Mouse (Mus musculus): ENCODE data around the gene Plekha7.

The Plekha7 gene

DNA sequence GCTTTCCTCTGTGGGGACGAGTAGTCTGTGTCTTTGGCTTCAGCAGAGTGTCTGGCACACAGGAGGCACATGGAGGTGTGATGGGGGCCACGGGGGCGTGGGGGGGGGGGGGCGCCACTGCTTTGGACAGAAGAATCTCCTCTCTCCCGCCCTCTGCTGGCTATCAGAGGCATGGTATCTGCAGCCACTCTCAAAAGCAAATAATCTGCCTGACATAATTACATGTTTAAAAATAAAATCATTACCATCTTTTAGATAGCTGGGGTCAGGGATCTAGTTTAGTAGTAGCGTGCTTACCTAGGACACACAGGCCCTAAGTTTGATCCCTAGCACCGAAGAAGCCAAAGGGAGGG is 60.8 kb downstream of the Plekha7 start:
- DNase-seq = peak; percentile 68 to 81

GRCm38 (mm10) chr7:116246696-116247376 is 61.3 kb downstream of the Plekha7 start:
- no peak for DNase-seq

DNA sequence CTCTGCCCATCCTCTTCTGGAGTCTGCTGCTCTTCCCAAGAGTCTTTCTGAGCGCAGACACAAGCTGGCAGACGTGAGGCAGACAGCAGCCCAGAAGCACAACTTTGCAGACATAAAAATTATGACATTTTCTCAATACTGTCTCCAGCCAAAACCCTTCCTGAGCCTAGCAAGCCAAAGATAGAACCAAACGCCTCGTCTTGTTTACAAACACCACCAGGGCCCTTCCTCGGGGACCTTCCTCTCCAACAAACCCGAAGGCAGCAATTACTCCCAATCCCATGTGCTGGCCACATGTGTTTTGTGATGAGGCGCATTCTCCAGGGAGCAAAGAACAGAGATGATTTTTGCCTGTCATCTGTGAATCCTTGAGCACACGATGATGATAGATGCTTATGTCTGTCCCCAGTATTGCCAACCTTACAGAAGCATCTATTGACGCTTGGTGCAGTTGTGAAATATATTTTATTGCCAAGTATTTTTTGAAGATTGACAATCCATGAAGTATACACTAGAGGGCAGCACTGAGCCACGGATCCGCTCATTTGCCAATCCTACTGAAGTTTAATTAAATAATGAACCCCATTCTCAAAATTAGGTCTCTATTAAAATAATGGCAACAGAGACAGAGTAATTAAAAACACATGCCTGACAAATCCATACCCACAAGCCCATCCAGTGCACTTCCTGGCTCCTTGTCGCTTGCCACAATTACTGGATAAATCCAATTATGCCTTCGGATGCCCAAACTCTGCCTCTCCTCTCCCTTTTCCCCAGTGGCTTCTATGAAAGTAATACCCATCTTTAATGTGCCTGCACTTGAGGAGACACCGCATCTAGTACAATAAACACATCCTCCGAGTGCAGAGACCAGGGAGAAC is 62.1 kb downstream of the Plekha7 start:
- peak; percentile 38 to 58 for DNase-seq

- peak in 1 of 2 experiments; percentile 40 for DNase-seq
These were observed 63.6 kb downstream of the Plekha7 start for GRCm38 (mm10) chr7:116244302-116245165.

- no peak for DNase-seq
These were observed 65.4 kb downstream of the Plekha7 start for GRCm38 (mm10) chr7:116242810-116243209.

DNA sequence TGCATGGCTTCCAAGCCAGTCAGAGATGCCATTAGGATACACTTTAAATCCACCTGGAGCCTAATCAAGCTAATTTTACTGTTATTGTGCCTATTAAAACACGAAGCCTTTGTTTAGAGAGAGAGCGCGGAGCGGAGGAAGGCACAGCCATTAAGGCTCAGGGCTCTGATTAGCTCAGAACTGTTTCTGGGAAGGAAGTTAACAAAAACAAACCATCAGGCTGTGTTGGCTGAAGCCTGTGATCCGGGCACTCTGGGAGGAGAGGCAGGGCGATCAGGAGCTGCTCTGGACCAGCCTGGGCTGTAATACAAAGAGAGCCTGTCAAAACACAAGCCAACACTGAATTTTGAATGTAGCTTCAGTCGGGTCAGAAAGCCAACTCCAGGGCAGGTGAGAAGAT is 66.6 kb downstream of the Plekha7 start:
- no peak for DNase-seq

GRCm38 (mm10) chr7:116240791-116241474 is 67.2 kb downstream of the Plekha7 start:
- no peak for DNase-seq

DNA sequence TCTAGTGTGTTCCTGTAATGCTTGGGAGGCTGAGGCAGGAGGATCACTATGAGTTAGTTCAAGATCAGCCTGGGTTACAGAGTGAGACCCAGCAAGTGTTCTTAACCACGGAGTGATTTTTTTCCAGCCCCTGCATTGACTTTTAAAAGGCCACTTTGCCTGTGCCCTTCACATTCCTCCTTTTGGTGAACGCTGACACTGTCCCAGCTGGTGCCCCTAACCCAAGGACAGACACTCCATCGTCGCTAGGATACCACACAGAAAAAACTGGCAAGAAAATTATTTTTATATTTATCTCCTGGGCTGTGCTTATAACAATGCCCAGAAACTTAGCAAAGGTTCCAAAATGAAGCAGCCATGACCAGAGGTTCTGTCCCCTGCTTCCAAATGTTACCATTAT is 67.8 kb downstream of the Plekha7 start:
- no peak for DNase-seq

- DNase-seq = no peak
These were observed 69.9 kb downstream of the Plekha7 start for GRCm38 (mm10) chr7:116238320-116238719.

DNA sequence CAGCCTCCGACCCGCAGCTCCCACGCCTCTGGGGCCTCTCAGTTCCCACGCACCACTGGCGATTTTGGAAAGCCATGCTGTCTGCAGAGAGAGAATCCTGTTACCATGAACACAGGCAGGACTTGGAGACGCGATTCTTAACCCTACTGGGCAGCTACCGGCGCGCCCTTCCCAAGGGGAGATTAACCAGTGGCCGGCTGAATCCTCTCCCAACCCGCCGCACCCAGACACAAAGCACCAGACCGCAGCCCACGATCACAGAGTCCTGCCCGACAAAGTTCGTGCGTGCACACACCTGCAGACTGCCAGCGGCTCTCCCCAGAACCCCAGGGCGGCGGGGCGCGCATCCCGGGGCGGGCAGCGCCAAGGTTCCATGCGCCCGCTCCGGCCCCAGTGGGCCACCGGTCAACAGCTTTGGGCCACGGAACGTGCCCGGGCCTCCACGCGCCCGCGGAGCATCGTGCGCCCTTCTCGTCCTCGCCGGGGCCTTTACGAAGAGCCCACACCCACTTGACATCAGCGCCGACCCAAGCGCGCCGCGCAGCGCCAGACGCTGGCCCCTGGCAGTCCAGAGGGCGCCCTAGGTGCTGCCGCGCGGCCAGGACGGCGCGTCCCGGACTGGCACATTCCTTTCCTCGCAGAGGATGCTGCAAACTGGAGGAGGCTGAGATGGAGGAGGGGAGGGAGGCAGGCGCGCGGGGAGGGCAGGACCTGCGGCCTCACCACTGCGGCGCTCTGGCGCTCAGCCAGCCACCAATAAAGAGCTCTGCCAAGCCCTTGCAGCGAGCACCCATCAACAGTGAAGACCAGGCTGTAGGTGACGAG is 70.8 kb downstream of the Plekha7 start:
- DNase-seq = peak; percentile 39 to 42

DNA sequence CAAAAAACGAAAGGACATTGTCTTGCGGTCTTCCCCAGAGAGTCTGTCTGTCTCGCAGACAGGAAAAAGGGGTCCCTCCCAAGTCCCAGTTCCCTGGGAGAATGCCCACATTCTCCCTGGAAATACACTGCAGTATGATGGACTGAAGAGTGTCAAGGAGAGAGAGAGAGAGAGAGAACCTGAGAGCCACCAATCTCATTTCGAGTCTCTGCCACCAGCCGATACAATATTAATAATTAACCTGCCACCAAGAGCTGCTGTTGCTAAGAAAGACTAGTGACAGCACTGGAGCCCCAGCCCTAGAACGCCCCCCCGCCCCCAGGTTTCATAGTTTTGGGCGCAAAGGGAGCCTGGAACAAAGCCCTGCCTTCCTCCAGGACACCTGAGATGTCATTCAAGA is 71.6 kb downstream of the Plekha7 start:
- no peak for DNase-seq

GRCm38 (mm10) chr7:116234287-116234806 is 73.8 kb downstream of the Plekha7 start:
- DNase-seq = peak; percentile 62 to 72

DNA sequence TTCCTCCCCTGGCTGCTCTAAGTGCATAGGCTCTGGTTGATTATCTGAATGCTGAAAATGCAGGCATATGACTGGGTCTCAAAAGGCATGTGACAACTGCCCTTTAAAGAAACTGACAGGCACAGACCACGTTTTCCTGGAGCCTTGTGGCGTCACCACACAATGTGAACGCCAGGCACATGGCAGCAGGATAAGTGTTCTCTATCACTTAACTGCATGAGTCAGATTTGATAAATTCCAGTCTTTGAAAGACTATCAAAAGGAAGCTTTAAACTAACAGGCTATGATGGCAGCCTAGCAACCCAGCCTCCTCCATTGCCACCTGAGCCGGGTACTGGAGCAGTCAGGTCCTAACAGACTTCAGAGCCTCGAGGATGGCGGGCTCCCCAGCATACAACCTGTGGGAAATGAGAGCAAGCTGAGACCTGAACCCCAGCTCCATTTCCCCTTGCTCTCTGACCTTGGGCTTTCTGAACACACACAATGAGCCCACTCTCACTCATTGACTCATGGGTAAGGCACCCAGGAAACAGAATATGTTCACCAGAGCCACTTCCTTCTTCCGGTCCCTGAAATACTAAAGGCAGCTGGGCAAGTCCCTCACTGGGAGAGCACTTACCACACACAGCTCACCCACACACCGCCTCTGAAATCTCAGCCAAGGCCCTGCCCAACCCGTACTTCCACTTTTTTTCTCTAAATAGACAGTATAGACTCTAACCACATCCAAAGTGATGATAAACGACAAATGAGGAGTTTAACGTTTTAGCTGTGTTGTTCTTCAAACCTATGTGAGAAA is 77.2 kb downstream of the Plekha7 start:
- DNase-seq = no peak

- DNase-seq = peak; percentile 67 to 77
These were observed 81.3 kb downstream of the Plekha7 start for GRCm38 (mm10) chr7:116226877-116227282.

- DNase-seq = no peak
These were observed 81.9 kb downstream of the Plekha7 start for GRCm38 (mm10) chr7:116226316-116226715.

- DNase-seq = no peak
These were observed 83.6 kb downstream of the Plekha7 start for GRCm38 (mm10) chr7:116224543-116224942.

DNA sequence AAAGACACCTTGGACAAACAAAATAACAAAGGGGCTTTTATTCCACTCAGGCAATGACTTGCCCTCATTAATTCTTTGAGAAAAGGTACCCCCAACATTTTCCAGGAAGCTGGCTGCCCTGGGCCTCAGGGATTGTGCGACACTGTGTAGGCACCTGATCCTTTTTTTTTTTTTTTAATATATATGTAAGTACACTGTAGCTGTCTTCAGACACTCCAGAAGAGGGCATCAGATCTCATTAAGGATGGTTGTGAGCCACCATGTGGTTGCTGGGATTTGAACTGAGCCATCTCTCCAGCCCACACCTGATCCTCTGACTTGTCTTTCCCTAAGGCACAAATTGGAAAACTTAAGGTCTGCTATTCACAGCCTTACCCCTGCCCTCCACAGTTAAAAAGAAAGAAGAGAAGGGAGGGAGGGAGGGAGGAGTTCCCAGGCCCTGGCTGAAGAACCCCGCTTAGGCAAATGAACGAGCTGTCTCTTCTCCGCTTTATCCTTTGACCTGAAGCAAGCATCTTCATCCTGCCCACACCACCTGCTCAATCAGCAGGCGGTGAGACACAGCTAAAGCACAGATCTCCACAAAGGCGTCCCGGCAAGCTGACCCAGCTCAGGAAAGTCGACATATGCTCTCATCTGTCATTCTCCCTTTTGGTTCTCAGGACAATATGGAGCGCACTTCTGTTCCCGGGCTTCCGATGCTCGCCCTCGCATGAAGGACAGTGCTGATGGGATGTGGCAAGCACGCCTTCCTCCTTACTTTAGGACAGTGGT is 85.0 kb downstream of the Plekha7 start:
- peak; percentile 38 to 65 for DNase-seq

GRCm38 (mm10) chr7:116222288-116223009 is 85.7 kb downstream of the Plekha7 start:
- no peak for DNase-seq

DNA sequence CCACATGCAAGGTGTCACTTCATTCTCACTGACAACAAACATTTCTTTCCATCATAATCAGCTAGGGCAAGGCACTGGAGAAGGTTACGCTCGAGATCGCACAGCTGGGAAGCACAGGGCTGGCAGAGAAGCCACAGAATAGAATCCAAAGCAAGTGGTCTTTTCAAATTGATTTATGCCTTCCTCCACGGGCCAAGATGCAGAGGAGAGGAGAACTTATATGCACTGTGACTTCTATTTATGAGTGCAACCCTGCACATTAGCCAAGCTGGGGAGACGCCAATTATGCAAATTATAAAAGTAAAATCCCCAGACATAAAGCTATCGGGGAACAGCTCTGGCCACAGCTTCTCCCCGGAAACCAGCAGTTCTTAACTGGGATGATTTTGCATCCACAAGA is 86.3 kb downstream of the Plekha7 start:
- DNase-seq = no peak
